Mouse (Mus musculus) myocyte (in vitro differentiated cells): Measurements from ENCODE around the gene Lrrc73.

Experiments
- CEBPB ChIP-seq: IDR thresholded peaks from 2 replicates; pipeline ENCODE4 v1.6.1; 2011; ENCODE audit warnings: mild to moderate bottlenecking, moderate library complexity; ENCODE audit not compliant: poor library complexity, insufficient read depth, severe bottlenecking
- E2F4 ChIP-seq: IDR thresholded peaks from one replicate; pipeline ENCODE4 v1.6.1; 2011; ENCODE audit warnings: mild to moderate bottlenecking, control low read depth, moderate library complexity; ENCODE audit not compliant: insufficient read depth
- MAX ChIP-seq: IDR thresholded peaks from one replicate; pipeline ENCODE4 v1.6.1; 2011; ENCODE audit warnings: low read depth, mild to moderate bottlenecking, control low read depth
- MYOD1 ChIP-seq, 3 experiments: IDR thresholded peaks; one replicate each; pipeline ENCODE4 v1.6.1; 2011; ENCODE audit warnings: control low read depth in 2 of 3, low read depth in 2 of 3, mild to moderate bottlenecking in 2 of 3, moderate library complexity in 1 of 3; ENCODE audit not compliant: insufficient read length in 2 of 3, control insufficient read depth in 1 of 3
- MYOG ChIP-seq, 3 experiments: IDR thresholded peaks; one replicate each; pipeline ENCODE4 v1.6.1; 2011; ENCODE audit warnings: control low read depth in 2 of 3, low read depth in 2 of 3, mild to moderate bottlenecking in 2 of 3; ENCODE audit not compliant: insufficient read length in 2 of 3, control insufficient read depth in 1 of 3, insufficient read depth in 1 of 3
- POLR2A ChIP-seq: IDR thresholded peaks from one replicate; pipeline ENCODE4 v1.6.1; 2011; ENCODE audit warnings: low read depth, mild to moderate bottlenecking, control low read depth, moderate library complexity; ENCODE audit not compliant: insufficient read length
- POLR2AphosphoS2 ChIP-seq: IDR thresholded peaks from one replicate; pipeline ENCODE4 v1.6.1; 2011; ENCODE audit warnings: low read depth, control low read depth; ENCODE audit not compliant: insufficient read length
- TCF12 ChIP-seq: IDR thresholded peaks from one replicate; pipeline ENCODE4 v1.6.1; 2011; ENCODE audit warnings: mild to moderate bottlenecking, control low read depth; ENCODE audit not compliant: poor library complexity, insufficient read depth, severe bottlenecking

GRCm38 (mm10) chr17:46268026-46268720 is 14.8 kb downstream of the Lrrc73 start:
- TF ChIP-seq POLR2A (no peak), MYOD1 (IDR thresholded peaks at IDR 0.05; ENCODE audit: control insufficient read depth in 1 of 3, insufficient read length in 2 of 3, low read depth in 2 of 3) (no peak), TCF12 (no peak), MYOG (IDR thresholded peaks at IDR 0.05; ENCODE audit: control insufficient read depth in 1 of 3, insufficient read depth in 1 of 3, insufficient read length in 2 of 3, low read depth in 2 of 3) (peak in 2 of 3 experiments; percentile 12 to 49), POLR2AphosphoS2 (no peak), MAX (no peak), CEBPB (no peak), E2F4 (no peak)
